Mouse (Mus musculus) lung, adult 2 months (tissue): ENCODE measurements around the gene Tmem210.

ENCODE experiments used
- CTCF ChIP-seq: fragments of 200-500 bp; IDR thresholded peaks from 2 replicates; pipeline ENCODE4 v1.5.1; 2011; ENCODE audit warnings: mild to moderate bottlenecking, low read length, control low read depth; ENCODE audit not compliant: insufficient read depth
- POLR2A ChIP-seq: fragments of 200-500 bp; IDR thresholded peaks from 2 replicates; pipeline ENCODE4 v1.6.1; 2011; ENCODE audit warnings: low read depth, mild to moderate bottlenecking, control low read depth, low read length, borderline replicate concordance; ENCODE audit errors: extremely low read depth

DNA sequence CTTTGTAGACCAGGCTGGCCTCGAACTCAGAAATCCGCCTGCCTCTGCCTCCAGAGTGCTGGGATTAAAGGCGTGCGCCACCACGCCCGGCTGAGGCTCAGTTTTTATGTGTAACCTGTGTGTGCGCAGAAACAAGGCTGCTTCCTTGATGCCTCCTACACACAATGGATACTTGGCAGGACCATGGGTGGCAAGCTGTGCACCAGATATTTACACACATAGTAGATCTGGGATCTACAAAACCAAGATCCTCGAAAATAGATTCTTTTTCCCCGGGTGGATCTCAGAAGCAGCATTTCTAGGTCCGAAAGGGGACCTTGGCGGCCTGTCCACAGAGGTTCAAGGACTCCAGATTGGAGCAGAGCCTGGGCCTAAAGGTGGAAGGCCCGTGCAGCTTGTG is 26.1 kb upstream of the Tmem210 start:
- no peak for TF ChIP-seq CTCF
- no peak for TF ChIP-seq POLR2A
